Mouse (Mus musculus) kidney, adult 2 months (tissue): Measurements from ENCODE around the gene Klrb1a.
A peak's percentile ranks its signal among the peaks of the same experiment; 100 is the strongest.

Experiments used
- CTCF ChIP-seq: fragments of 200-500 bp; conservative IDR thresholded peaks from 2 replicates; pipeline ENCODE4 v1.5.1; 2011; ENCODE audit warnings: low read depth, mild to moderate bottlenecking, control low read depth, low read length, moderate library complexity, mixed read lengths; ENCODE audit not compliant: insufficient read depth, insufficient read length
- POLR2A ChIP-seq: fragments of 200-500 bp; IDR thresholded peaks from one replicate; pipeline ENCODE4 v1.6.1; 2011; ENCODE audit warnings: low read depth, low read length, control low read depth

GRCm38 (mm10) chr6:128650187-128650586 lies 26.9 kb upstream of the Klrb1a start:
- TF ChIP-seq CTCF: 0 out of 2 replicates have a peak, but pooled peaks have one; percentile 1
- no peak for TF ChIP-seq POLR2A
